Mouse (Mus musculus): Measurements from ENCODE around the gene Fgfr4.

DNA sequence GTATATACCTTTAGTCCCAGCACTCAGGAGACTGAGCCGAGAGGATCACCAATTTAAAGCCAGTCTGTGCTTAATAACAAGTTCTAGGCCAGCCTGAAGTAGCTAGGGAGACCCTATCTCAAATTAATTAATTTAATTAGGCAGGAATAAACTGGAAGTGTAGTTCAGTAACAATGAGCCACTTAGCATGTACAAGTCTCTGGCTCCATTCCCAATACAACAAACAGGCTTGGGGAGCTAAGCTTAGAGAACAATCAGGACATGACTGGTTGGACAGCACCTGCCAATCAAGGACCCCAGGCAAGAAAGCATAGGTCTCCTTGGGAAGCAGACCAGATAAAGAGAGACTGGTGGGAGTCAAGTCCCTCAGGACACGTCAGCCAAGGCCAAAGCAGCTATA is 12.2 kb upstream of the Fgfr4 start:
- no peak for TF ChIP-seq CTCF (IDR thresholded peaks at IDR 0.05; ENCODE audit: borderline replicate concordance, control insufficient read depth, extremely low read depth, insufficient read depth, low read length, poor library complexity)
- no peak for TF ChIP-seq POLR2A (IDR thresholded peaks at IDR 0.05; ENCODE audit: control insufficient read depth, extremely low read depth, insufficient read depth, low read length, poor library complexity)
